Mouse (Mus musculus) hindbrain, embryonic 14.5 days (tissue): ENCODE data around the gene Hoxd11. TPM values are rescaled to one million over a fixed set of nuclear protein-coding genes. Genes with fewer than 3 reads are reported as not detected.
A peak's percentile ranks its signal among the peaks of the same experiment; 100 is the strongest.

Source experiments
- ATAC-seq: fragments of 200-750 bp; cut with Nextera tagmentation; 2 replicates; pipeline ENCODE4 v1.8.0; 2017; ENCODE audit warnings: moderate number of reproducible peaks, mild to moderate bottlenecking, moderate TSS enrichment, moderate library complexity; ENCODE audit not compliant: low FRiP score
- DNase-seq: peaks from one replicate; pipeline ENCODE4 v3.0.0-alpha.2; 2015; ENCODE audit warnings: low spot score
- H3K27ac ChIP-seq: fragments of 300-500 bp; sonication (generic); 2 replicates; pipeline ENCODE4 v1.5.1; 2014; ENCODE audit warnings: mild to moderate bottlenecking, moderate library complexity
- H3K27me3 ChIP-seq: fragments of 300-500 bp; sonication (generic); 2 replicates; pipeline ENCODE4 v1.6.1; 2014; ENCODE audit warnings: mild to moderate bottlenecking, low read length, mixed read lengths; ENCODE audit not compliant: control insufficient read depth, insufficient read depth
- H3K36me3 ChIP-seq: fragments of 300-500 bp; sonication (generic); replicated peaks from 2 replicates; pipeline ENCODE4 v1.6.1; 2014; ENCODE audit not compliant: control insufficient read depth, insufficient read depth
- H3K4me1 ChIP-seq: fragments of 300-500 bp; sonication (generic); replicated peaks from 2 replicates; pipeline ENCODE4 v1.6.1; 2014; ENCODE audit warnings: antibody characterized with exemption, low read length, mixed read lengths; ENCODE audit not compliant: control insufficient read depth, insufficient read depth
- H3K4me2 ChIP-seq: fragments of 300-500 bp; sonication (generic); replicated peaks from 2 replicates; pipeline ENCODE4 v1.6.1; 2014; ENCODE audit warnings: mild to moderate bottlenecking, moderate library complexity
- H3K4me3 ChIP-seq: fragments of 300-500 bp; sonication (generic); replicated peaks from 2 replicates; pipeline ENCODE4 v1.5.1; 2014; ENCODE audit warnings: mild to moderate bottlenecking, low read length
- H3K9ac ChIP-seq: fragments of 300-500 bp; sonication (generic); 2 replicates; pipeline ENCODE4 v1.6.1; 2014
- H3K9me3 ChIP-seq: fragments of 300-500 bp; sonication (generic); 2 replicates; pipeline ENCODE4 v1.6.1; 2016; ENCODE audit warnings: low read length; ENCODE audit not compliant: control insufficient read depth
- WGBS: fragments of 180-500 bp; shearing (Covaris S2); extraction: QIAGEN DNeasy Blood & Tissue Kit; methylation state at CpG from one replicate; pipeline ENCODE4 v1.1.7; 2014; 5-methylcytosine and 5-hydroxymethylcytosine counted together
- polyA plus RNA-seq: library from polyadenylated mRNA; unstranded; fragments of >200 nt; fragmentation: Nextera tagmentation; extraction: Ambion mirVana; gene quantifications from 2 replicates; pipeline ENCODE4 v1.2.1, GENCODE M21; 2014

Gene Hoxd11
- polyA plus RNA-seq, 1 experiment from 2014 or later: not detected

DNA sequence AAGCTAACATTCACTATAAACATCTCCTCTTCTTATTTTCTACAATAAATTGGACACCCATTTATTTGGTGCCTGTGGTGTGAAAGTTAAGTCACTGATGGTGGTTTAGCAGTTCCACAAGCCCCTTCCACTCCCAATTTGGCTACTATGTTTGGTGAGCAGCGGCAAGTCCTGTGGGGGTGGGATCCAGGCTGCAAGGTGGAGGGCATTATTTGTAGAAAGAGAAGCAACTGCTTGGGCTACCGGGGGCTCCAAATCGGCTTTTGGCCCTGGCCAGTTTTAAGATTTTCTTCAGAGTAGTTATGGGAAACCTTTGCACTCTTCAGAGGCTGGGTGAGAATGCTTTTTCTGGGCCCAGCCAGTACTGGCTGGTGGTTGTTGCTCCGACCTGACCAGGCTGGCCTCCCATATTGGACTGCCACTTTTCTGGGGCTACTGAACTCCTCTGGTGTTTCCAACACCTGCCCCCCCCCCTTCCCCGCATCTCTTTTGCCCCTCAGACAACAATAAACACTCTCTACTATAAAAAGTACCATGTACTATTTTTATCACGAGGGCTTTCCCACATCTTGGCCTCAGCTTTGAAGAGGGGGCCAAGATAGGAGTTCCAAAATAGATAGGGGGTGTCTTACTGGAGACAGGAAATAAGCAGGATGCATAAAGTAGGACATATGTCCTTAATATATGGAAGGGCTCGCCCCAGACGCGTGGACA lies 52.6 kb downstream of the Hoxd11 start:
- Histone ChIP-seq H3K9ac (peak overlapping the region; percentile 87), H3K4me3 (peak overlapping the region; percentile 42), H3K4me2 (peak overlapping the region; percentile 82), H3K27ac (peak overlapping the region; percentile 98), H3K9me3 (no peaks in the 10 kb centered on the region), H3K4me1 (no peaks in the 10 kb centered on the region; the same call in 1 of the 2 replicates), H3K27me3 (peaks cover 79% of the 10 kb centered on the region), H3K36me3 (no peaks in the 10 kb centered on the region)
- ATAC-seq: no peak
- no peak for DNase-seq
- 4% methylated on average over 9 of the region's 9 CpGs for WGBS

DNA sequence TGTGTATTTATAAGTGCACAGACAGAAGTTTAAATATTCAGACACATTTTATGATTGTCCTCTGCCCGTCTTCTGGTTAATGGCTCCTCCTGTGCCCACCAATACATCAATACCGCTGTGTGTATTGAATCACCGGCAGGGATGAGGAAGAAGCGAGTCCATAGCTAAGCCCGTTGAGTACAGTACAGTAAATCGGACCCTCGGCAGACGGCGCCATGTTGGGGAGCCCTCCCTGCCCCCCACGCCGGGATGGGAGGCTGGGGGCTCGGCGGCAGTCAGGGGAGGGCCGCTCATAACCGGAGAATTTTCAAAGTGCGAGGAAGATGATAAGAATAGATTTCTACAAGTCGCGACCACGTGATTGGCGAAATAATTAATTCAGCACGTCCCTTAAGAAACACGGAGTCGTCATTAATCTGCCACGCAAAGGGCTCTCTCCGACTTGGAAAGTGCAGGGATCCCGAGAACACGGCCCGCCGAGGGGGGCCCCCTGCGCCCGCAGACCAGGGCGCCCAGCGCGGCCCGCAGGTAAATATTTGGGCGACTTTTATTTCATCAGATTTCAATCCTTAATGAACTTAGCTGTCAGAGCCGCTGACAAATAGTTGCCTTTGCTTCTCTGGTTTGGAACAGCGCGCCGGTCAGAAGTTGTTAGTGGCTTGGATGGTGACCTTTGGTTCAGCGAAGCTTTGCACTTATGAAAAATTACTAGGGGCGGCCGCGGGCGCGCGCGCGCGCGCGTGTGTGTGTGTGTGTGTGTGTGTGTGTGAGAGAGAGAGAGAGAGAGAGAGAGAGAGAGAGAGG lies 53.4 kb downstream of the Hoxd11 start:
- peak overlapping the region; percentile 87 for H3K9ac ChIP-seq

DNA sequence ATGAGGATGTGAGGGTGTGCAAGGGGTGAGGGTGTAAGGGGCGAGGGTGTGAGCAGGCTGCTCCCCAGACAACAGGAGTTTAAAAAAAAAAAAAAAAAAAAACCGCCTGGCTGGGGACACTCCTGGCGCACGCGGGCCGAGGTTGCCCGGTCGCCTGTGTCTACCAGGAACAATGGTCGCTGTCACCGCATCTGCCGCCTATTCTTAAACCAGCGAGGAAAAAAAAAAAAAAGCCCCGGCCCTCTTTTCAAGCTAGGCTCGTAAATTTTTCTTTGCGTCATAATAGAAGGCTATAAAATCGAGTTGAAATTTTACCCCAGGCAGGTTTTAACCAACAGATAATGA lies 53.9 kb downstream of the Hoxd11 start:
- no peak for DNase-seq
- no peaks in the 10 kb centered on the region; the same call in 1 of the 2 replicates for H3K4me1 ChIP-seq
- no peaks in the 10 kb centered on the region for H3K36me3 ChIP-seq
- WGBS: 2% methylated on average over 16 of the region's 16 CpGs
- peak overlapping the region; percentile 42 for H3K4me3 ChIP-seq
- H3K27me3 ChIP-seq: peaks cover 79% of the 10 kb centered on the region
- peak overlapping the region; percentile 87 for H3K9ac ChIP-seq
- no peaks in the 10 kb centered on the region for H3K9me3 ChIP-seq
- no peak for ATAC-seq
- H3K27ac ChIP-seq: peak overlapping the region; percentile 98
- peak overlapping the region; percentile 82 for H3K4me2 ChIP-seq

More for the DNA sequence above, 53.4 kb downstream of the Hoxd11 start:
- under 1% methylated on average over 52 of the region's 52 CpGs for WGBS
- H3K27me3 ChIP-seq: peaks cover 79% of the 10 kb centered on the region
- ATAC-seq: no peak
- no peaks in the 10 kb centered on the region for H3K36me3 ChIP-seq
- peak overlapping the region; percentile 82 for H3K4me2 ChIP-seq
- no peaks in the 10 kb centered on the region for H3K9me3 ChIP-seq
- no peaks in the 10 kb centered on the region; the same call in 1 of the 2 replicates for H3K4me1 ChIP-seq
- peak overlapping the region; percentile 42 for H3K4me3 ChIP-seq
- H3K27ac ChIP-seq: peak overlapping the region; percentile 98
- no peak for DNase-seq

DNA sequence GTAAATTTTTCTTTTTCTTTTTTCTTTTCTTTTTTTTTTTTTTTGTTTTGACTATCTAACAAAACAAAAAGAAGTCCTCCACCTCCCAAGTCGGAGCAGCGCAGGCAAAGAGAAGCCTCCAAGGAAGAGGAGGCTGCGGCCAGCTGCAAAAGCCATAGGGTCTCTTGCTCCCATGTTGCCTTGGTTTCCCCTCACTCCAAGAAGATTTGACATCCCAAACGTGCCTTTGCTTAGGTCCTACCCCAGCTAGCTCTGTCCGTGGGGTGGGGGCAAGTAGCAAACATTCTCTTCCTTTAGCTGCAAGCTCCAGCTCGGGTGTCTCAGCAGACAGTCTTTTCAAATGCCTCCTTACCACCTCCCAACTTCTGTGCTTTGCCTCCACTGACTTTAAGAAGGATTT lies 54.4 kb downstream of the Hoxd11 start:
- WGBS: 2% methylated on average over 6 of the region's 6 CpGs
- Histone ChIP-seq H3K36me3 (no peaks in the 10 kb centered on the region), H3K9ac (peak overlapping the region; percentile 87), H3K4me3 (peak overlapping the region; percentile 42), H3K27ac (peak overlapping the region; percentile 98), H3K4me1 (no peaks in the 10 kb centered on the region), H3K27me3 (peaks cover 79% of the 10 kb centered on the region), H3K4me2 (peak overlapping the region; percentile 82), H3K9me3 (no peaks in the 10 kb centered on the region)
- ATAC-seq: no peak
- no peak for DNase-seq

DNA sequence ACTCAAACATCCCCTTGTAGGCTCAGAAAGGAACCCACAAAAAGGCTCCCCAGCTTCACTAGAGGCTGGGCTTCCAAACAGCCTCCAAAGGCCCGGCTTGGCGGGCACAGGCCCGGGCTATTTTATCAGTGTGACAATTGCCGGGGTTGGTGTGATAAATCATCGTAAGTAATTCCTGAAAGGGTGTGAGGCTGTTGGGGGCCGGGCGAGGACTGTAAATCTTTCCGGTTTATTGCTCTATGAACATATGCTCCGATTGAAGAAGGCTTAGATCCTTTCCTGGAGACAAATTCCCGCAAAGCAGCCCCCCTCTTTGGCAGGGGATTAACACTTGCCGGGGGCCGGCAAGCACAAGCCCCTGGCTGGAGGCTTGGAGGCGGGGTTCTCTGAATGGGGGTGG lies 55.1 kb downstream of the Hoxd11 start:
- no peaks in the 10 kb centered on the region for H3K4me1 ChIP-seq
- peak overlapping the region; percentile 42 for H3K4me3 ChIP-seq
- 2% methylated on average over 13 of the region's 13 CpGs for WGBS
- no peaks in the 10 kb centered on the region for H3K36me3 ChIP-seq
- H3K27ac ChIP-seq: peak overlapping the region; percentile 98
- ATAC-seq: peak; percentile 31
- H3K4me2 ChIP-seq: peak overlapping the region; percentile 82
- DNase-seq: peak; percentile 63
- peaks cover 80% of the 10 kb centered on the region for H3K27me3 ChIP-seq
- H3K9me3 ChIP-seq: no peaks in the 10 kb centered on the region
- H3K9ac ChIP-seq: peak overlapping the region; percentile 87

DNA sequence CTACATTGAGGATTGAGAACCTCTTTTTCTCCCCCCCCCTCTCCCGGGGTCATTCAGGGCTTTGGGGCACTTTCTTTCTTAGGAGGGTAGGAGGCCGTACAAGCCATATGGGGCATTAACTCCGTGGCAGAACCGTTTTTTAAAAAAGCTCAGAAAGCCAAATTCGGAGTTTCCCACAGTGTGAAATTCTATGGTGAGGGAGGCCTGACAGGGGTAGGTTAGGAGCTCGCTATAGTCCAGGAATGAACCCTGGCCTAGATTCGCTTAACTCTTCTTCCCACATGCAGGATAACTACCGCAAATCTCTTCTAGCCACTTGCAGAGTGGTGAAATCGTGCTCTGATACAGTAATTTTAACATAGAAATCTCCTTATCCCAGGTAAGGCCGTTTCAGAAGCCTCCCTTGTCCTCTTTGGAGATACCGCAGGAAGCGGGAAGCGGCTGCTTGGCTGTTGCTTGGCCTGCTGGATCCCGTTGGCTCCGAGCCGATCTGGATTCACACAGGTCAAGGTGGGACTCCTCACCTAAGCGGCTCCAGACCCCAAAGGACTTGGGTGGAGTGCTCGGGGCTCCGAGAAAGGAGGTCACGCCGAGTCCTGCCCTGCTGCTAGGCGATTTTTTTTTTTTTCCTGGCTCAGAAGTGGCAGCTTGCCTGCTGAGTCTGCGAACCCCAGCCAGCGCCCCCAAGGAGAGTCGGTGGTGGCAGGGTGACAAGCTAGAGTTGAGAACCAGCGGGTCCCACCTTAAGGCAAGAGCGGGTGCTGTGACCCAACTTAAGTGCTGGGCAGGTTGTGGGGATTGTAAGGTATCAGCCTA lies 55.8 kb downstream of the Hoxd11 start:
- H3K9me3 ChIP-seq: no peaks in the 10 kb centered on the region
- peak overlapping the region; percentile 82 for H3K4me2 ChIP-seq
- no peaks in the 10 kb centered on the region for H3K36me3 ChIP-seq
- DNase-seq (no peak), ATAC-seq (no peak)
- WGBS: 2% methylated on average over 27 of the region's 27 CpGs
- H3K4me1 ChIP-seq: no peaks in the 10 kb centered on the region
- peaks cover 80% of the 10 kb centered on the region for H3K27me3 ChIP-seq
- peak overlapping the region; percentile 87 for H3K9ac ChIP-seq
- H3K4me3 ChIP-seq: peak overlapping the region; percentile 42
- H3K27ac ChIP-seq: peak overlapping the region; percentile 98

DNA sequence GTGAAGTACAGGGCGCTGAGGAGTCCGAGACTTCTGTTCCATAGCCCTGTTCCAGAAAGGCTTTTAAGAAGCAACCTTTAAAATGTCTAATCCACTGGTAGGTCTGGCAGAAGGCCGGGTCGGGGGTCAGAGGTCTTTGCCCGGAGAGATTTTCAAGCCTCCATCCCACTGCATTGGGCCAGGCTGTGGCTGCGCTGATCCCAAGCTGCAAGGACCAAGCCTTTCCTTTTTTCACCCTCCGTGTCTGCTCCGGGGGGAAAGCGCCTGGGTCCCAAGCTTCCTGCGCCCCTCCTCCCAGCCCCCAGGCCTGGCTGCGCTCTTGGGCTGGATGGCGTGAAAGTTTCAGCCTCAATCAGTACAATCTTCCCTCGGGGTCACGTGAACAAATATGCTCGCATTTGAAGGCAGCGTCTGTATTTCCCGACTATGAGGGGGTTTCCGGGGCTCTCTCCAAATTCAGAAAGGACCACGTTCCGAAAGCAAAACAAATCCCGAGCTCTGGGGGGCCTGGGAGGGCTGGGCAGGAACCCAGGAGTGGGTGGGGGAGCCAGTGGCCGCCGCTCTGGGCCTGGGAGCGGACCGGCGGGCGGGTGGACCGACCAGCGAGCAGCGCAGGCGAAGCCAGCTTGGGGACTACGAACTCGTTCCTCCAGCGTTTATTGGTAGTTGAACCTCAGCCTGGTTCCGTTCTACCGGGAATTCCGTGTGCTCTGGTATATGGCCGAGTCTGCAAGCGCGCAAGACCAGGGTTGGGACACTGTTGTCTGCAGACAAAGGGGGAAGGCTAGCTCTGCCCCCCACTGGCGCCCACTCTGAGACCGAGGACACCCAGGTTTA lies 56.7 kb downstream of the Hoxd11 start:
- no peaks in the 10 kb centered on the region for H3K36me3 ChIP-seq
- H3K4me3 ChIP-seq: peak overlapping the region; percentile 42
- peak overlapping the region; percentile 98 for H3K27ac ChIP-seq
- H3K4me1 ChIP-seq: no peaks in the 10 kb centered on the region
- DNase-seq: no peak
- ATAC-seq: no peak
- peak overlapping the region; percentile 87 for H3K9ac ChIP-seq
- 1% methylated on average over 42 of the region's 42 CpGs for WGBS
- no peaks in the 10 kb centered on the region for H3K9me3 ChIP-seq
- H3K4me2 ChIP-seq: peak overlapping the region; percentile 82
- H3K27me3 ChIP-seq: peaks cover 73% of the 10 kb centered on the region
